Mouse (Mus musculus) bone marrow, adult 2 months (tissue): Measurements from ENCODE around the gene Ppef1. TPM values are rescaled to one million over a fixed set of nuclear protein-coding genes. Genes with fewer than 3 reads are reported as not detected.

Experiments
- H3K27ac ChIP-seq: fragments of 200-500 bp; 2 replicates; pipeline ENCODE4 v1.5.1; 2012; ENCODE audit warnings: low read depth, mild to moderate bottlenecking, control low read depth, inconsistent platforms, low read length; ENCODE audit not compliant: control insufficient read depth, poor library complexity, insufficient read depth
- H3K4me1 ChIP-seq: fragments of 200-500 bp; 2 replicates; pipeline ENCODE4 v1.6.1; 2011; ENCODE audit warnings: low read length; ENCODE audit not compliant: control insufficient read depth, insufficient read depth
- H3K4me3 ChIP-seq: fragments of 200-500 bp; replicated peaks from 2 replicates; pipeline ENCODE3; 2011; ENCODE audit warnings: mild to moderate bottlenecking, low read depth, low read length, control low read depth; ENCODE audit not compliant: control insufficient read depth
- CTCF ChIP-seq: fragments of 200-500 bp; IDR thresholded peaks from 2 replicates; pipeline ENCODE4 v1.5.1; 2011; ENCODE audit warnings: low read length, control low read depth; ENCODE audit not compliant: control insufficient read depth, insufficient read depth
- POLR2A ChIP-seq: fragments of 200-500 bp; IDR thresholded peaks from 2 replicates; pipeline ENCODE4 v1.6.1; 2011; ENCODE audit warnings: low read depth, mild to moderate bottlenecking, control low read depth, low read length, borderline replicate concordance; ENCODE audit not compliant: control insufficient read depth
- WGBS: fragments of 180-500 bp; shearing (Covaris S2); methylation state at CpG from one replicate; pipeline ENCODE4 v1.1.7; 2018; 5-methylcytosine and 5-hydroxymethylcytosine counted together
- polyA plus RNA-seq: library from polyadenylated mRNA; stranded (reverse); fragments of >200 nt; gene quantifications from 2 replicates; pipeline ENCODE4 v1.2.4, GENCODE M21; 2011; ENCODE audit warnings: low replicate concordance; ENCODE audit not compliant: missing spikeins, insufficient read depth, insufficient read length

Ppef1 gene
- polyA plus RNA-seq, 1 experiment = not detected

DNA sequence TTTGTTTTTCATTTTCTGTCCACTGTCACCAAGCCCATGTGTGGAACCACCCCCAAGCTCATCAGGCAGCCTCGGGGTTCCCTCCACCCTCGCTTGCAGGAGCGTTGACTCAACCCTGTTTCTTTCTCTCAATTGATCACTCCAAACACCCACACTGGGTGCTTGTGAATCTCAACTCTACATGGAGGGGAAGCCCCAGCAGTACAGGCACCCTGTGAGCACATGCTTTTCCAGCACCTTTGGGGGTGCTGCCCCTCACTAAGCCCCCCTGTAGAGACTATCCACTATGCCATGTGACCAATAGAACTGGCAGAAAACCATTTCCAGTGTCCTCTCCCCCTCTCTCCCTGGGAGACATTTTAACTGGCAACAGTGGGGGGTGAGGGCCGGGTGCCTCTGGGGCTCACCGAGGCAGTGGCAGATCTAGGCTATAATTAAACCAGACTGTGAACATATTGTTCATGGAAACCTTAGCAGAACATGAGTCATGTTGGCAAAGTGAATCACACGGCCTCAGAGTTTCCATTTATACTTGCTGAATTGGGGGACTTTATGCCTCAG, 131.5 kb downstream of the Ppef1 start:
- Histone ChIP-seq H3K4me3 (no peak overlapping the region), H3K27ac (no peak overlapping the region), H3K4me1 (no peaks in the 10 kb centered on the region)
- TF ChIP-seq POLR2A (no peak), CTCF (no peak)
- WGBS = 44% methylated on average over 6 of the region's 6 CpGs

DNA sequence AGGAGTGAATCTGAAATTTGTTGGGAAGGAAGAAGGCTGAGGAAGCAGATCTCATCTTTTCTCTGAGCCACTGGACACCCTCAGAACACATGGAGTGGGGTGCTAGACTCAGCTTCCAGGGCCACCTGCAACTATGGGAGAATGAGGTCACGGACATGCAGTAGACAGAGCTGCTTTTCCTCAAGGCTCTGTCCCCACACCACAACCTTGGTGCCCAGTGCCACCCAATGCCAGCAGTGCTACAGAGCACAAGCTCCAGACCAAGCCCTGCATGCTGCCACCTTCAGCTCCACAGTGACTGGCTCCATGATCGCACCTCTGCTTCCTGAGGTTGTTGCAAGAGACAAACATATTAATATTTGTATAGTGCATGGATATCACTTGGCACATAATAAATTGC, 132.2 kb downstream of the Ppef1 start:
- WGBS = 86% methylated on average over 2 of the region's 2 CpGs
- Histone ChIP-seq H3K4me3 (no peak overlapping the region), H3K27ac (no peak overlapping the region), H3K4me1 (no peaks in the 10 kb centered on the region)
- TF ChIP-seq CTCF (no peak), POLR2A (no peak)

DNA sequence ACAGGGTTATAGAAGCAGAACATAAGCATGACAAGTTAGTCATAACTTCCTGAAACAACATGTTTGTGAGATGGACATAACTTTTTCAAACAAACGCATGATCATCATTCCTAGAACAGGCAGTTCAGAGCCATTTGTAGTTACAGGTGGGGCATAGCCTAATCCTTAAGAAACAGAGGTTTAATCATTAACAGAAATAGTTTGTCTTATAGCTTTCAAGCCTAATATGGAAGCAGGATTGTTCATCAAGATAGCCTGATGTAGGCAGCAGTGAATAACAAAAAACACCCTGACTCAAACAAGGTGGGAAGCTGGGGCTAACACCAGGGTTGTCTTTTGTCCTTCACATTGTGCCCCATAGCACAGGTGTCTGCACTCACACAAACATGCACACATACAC, 132.8 kb downstream of the Ppef1 start:
- Histone ChIP-seq H3K4me3 (no peak overlapping the region), H3K27ac (no peak overlapping the region), H3K4me1 (no peaks in the 10 kb centered on the region)
- 69% methylated on average over 1 of the region's 1 CpGs for WGBS
- TF ChIP-seq CTCF = no peak
- TF ChIP-seq POLR2A = no peak

DNA sequence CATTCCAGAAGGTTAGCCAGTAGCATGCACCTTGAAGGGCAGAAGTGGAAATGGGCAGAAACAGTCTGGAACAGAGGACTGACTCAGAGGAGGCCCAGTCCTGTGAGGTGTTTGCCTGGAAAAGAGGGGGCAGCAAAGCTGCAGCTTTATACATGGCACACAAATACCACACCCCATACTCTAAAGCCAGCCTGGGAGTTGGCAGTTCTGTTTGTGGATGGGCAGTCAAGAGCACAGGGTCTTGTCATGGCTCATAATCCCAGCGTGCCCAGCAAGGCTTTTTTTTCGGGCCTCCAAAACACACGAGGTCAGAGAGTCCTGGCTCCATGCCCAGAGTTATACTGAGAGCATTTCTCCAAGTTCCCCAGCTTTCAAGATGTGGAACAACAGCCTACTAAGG, 134.5 kb downstream of the Ppef1 start:
- H3K27ac ChIP-seq = no peak overlapping the region
- H3K4me3 ChIP-seq = no peak overlapping the region
- 18% methylated on average over 3 of the region's 3 CpGs for WGBS
- H3K4me1 ChIP-seq = no peaks in the 10 kb centered on the region
- no peak for TF ChIP-seq POLR2A
- TF ChIP-seq CTCF = no peak

DNA sequence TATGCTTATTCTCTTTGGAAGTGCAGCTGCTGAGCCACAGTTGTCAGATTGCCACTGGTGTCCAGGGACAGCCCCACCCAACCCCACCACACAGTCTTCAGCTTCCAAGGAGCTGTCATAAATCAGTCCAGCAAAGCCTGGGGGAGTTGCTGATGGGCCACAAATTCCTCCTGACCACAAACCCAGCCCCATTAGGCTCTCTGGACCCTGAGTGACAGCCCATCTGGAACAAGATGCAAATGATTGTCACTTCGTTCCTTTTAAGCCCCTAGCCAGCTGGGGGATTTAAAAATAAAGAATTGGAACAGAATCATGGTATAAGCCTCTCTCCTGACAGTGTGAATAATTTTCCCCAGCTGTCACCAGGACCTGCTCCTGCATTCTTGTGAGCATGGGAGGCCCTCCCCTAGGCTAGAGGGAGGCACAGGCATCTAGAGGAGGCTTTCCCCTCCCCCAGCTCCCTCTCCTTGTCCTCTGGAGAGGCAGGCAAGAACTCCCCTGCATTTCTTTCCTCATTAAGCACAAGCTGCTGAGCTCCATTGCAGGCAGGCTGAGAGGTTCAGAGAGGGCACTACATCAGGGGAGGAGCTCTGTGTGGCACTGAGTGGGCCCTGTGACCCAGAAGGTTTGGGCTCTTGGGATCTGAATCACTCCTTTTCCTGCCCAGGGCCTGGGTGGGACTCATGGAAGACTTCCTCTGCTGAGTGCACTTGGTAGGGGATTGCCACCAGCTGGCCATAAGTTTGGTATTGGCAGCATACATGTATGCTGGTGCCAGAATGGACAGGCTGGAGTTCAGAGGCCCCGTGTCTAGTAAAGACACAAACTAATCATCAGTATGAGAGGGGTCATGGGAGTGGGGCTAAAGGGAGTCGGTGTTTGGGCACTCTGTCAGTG, 136.8 kb downstream of the Ppef1 start:
- 73% methylated on average over 3 of the region's 3 CpGs for WGBS
- no peak overlapping the region for H3K27ac ChIP-seq
- H3K4me1 ChIP-seq = no peaks in the 10 kb centered on the region
- no peak overlapping the region for H3K4me3 ChIP-seq
- TF ChIP-seq CTCF (no peak), POLR2A (no peak)

DNA sequence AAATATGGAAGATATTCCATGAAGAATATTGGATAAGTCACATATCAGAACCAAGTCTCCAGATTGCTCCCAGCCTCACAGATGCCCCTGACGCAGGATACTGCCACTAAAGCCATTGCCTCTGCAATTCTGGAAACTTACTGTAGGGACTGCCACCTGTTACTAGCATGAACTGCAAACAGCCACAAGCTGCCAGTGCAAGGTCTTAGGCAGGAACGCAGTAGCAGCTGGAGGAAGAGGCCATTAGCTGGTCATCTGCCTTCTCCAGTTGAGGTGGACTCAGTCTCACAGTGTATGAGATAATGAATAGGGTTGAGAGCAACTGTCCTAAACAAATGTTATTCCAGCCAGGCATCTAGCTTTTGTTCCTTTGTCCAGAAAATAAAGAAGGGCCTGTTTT, 137.5 kb downstream of the Ppef1 start:
- Histone ChIP-seq H3K4me3 (no peak overlapping the region), H3K27ac (no peak overlapping the region), H3K4me1 (no peaks in the 10 kb centered on the region)
- TF ChIP-seq POLR2A = no peak
- no peak for TF ChIP-seq CTCF
- WGBS = 79% methylated on average over 2 of the region's 2 CpGs

DNA sequence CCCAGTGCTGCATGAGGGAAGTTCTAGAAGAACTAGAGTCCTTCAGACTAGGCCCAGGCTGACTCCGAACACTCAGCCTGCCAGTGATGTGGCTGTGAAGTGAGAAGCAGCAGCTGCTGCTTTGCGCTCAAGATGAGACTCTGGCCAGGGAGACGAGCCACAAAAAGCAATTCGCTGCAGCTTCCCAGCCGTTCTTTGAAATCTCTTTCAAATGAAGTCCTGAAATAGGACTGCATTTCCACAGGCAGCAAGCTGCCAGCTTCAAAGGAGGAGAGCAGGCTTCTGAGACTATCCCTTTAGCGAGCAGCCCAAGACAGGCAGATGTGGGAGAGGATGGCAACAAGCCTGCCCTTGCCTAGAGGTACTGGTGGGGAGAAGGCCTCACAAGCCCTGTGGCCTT, 142.6 kb downstream of the Ppef1 start:
- WGBS = 86% methylated on average over 6 of the region's 6 CpGs
- Histone ChIP-seq H3K4me3 (no peak overlapping the region), H3K4me1 (no peaks in the 10 kb centered on the region), H3K27ac (no peak overlapping the region)
- no peak for TF ChIP-seq POLR2A
- no peak for TF ChIP-seq CTCF

DNA sequence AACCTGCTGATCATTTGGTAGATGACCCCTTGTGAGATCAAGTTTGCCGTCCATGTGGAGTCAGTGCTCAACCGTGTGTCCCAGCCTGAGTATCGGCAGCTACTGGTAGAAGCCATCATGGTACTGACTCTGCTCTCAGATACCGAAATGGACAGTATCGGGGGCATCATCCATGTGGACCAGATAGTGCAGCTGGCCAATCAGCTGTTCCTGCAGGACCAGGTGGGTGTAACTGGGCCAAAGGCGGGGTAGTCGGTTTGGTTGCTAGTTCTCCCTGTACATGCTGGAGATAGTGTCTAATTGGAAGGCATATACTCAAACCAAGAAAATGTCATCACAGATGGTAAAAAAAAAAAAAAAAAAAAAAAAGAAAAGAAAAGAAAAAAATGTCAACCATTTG, 145.4 kb downstream of the Ppef1 start:
- TF ChIP-seq POLR2A (no peak), CTCF (no peak)
- Histone ChIP-seq H3K27ac (no peak overlapping the region), H3K4me1 (no peaks in the 10 kb centered on the region), H3K4me3 (no peak overlapping the region)
- WGBS = 88% methylated on average over 7 of the region's 7 CpGs
